Mouse (Mus musculus): ENCODE measurements around the gene Gabrb2. TPM values are rescaled to one million over a fixed set of nuclear protein-coding genes. Genes with fewer than 3 reads are reported as not detected.

Gene Gabrb2
- polyA plus RNA-seq, 1 experiment from 2014 or later = 0.04 TPM

DNA sequence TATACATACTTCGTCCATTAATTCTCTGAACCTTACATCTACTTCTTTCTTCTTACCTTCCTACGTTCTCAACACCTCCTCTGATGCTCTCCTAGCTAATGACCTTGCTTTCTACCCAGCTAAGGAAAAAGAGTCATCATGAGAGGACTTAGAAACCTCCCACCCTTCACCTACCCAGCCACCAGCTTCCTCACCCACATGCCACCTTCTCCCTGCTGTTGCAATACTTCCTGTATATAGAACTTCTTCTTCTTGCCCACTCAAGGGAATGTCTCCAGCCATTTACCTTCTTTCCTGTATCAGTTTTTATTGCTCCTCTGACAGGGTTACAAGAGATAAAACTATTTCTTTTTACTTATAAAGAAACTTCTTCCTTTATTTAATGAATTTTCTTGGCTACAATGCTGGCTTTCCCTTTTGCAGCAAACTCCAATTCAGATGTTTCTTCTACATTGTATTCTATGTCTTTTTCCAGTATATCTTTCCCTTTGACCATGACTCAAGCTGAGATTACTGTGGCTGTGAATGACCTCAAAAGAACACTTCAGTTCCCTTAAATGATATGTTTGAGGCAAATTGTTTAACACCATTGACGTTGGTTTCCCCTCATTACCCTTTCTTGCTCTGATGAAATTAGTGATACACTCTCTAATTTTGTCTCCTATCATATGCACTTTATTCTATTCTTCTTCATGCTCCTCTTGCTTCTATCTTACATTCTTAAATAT is 155.8 kb downstream of the Gabrb2 start:
- 52% methylated on average over 3 of the region's 3 CpGs for WGBS (ENCODE audit: insufficient replicate concordance)
- Histone ChIP-seq H3K9ac (ENCODE audit: low read depth, low read length) (no peak overlapping the region), H3K4me2 (ENCODE audit: low read depth, low read length) (no peak overlapping the region), H3K36me3 (ENCODE audit: control insufficient read depth, insufficient read depth) (no peaks in the 10 kb centered on the region), H3K9me3 (replicated peaks; ENCODE audit: control insufficient read depth, low read length) (no peaks in the 10 kb centered on the region), H3K27me3 (ENCODE audit: control insufficient read depth, insufficient read depth, low read depth, low read length) (no peaks in the 10 kb centered on the region), H3K4me3 (ENCODE audit: low read depth, low read length) (no peak overlapping the region), H3K27ac (ENCODE audit: low read length) (no peak overlapping the region), H3K4me1 (ENCODE audit: control insufficient read depth, low read depth, low read length) (no peaks in the 10 kb centered on the region)
- no peak for ATAC-seq (ENCODE audit: low read depth)

DNA sequence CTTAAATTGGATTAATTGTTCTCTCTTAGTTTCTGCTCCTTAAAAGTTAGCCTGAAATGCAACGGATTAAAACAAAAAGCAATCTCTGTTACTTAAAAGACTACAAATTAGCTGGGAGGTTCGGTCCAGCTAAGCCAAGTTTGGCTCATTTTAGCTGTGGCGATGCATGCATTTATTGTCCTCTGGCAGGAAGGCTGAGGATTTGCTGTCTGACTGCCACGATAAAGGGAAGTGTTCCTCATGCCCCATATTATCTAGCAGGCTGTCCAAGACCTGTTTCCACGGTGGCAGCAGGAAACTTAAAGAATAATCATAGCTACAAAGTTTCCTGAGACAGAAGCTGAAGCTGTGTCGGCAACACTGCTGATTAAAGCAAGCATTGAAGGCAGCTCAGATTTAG is 160.2 kb downstream of the Gabrb2 start:
- Histone ChIP-seq H3K36me3 (ENCODE audit: control insufficient read depth, insufficient read depth) (no peaks in the 10 kb centered on the region), H3K4me3 (ENCODE audit: low read depth, low read length) (no peak overlapping the region), H3K27me3 (ENCODE audit: control insufficient read depth, insufficient read depth, low read depth, low read length) (no peaks in the 10 kb centered on the region), H3K9me3 (replicated peaks; ENCODE audit: control insufficient read depth, low read length) (no peaks in the 10 kb centered on the region), H3K9ac (ENCODE audit: low read depth, low read length) (no peak overlapping the region), H3K4me2 (ENCODE audit: low read depth, low read length) (no peak overlapping the region), H3K4me1 (ENCODE audit: control insufficient read depth, low read depth, low read length) (no peaks in the 10 kb centered on the region), H3K27ac (ENCODE audit: low read length) (no peak overlapping the region)
- ATAC-seq (ENCODE audit: low read depth) = no peak
- 41% methylated on average over 6 of the region's 6 CpGs for WGBS (ENCODE audit: insufficient replicate concordance)

DNA sequence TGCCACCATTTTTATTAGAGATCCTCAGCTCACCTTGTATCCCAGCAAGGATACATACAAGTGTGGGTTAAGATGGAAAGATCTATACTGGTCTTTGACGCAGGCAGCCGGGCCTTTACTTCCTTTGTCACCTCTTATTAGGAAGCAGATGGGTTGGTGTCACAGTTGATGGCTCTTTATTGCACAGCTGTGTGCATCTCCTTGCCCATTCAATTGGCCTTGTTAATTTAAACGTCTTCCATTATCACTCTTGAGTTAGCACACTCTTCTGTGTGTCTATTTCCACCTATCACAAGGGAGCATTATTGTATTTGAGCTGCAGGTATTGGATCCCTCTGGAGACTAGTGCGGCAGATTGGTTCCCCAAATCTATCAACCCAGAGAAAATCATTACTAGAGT is 161.6 kb downstream of the Gabrb2 start:
- Histone ChIP-seq H3K36me3 (ENCODE audit: control insufficient read depth, insufficient read depth) (no peaks in the 10 kb centered on the region), H3K9ac (ENCODE audit: low read depth, low read length) (no peak overlapping the region), H3K4me1 (ENCODE audit: control insufficient read depth, low read depth, low read length) (no peaks in the 10 kb centered on the region), H3K4me2 (ENCODE audit: low read depth, low read length) (no peak overlapping the region), H3K4me3 (ENCODE audit: low read depth, low read length) (no peak overlapping the region), H3K27ac (ENCODE audit: low read length) (no peak overlapping the region), H3K27me3 (ENCODE audit: control insufficient read depth, insufficient read depth, low read depth, low read length) (no peaks in the 10 kb centered on the region), H3K9me3 (replicated peaks; ENCODE audit: control insufficient read depth, low read length) (no peaks in the 10 kb centered on the region)
- WGBS (ENCODE audit: insufficient replicate concordance) = 52% methylated on average over 4 of the region's 4 CpGs
- no peak for ATAC-seq (ENCODE audit: low read depth)

DNA sequence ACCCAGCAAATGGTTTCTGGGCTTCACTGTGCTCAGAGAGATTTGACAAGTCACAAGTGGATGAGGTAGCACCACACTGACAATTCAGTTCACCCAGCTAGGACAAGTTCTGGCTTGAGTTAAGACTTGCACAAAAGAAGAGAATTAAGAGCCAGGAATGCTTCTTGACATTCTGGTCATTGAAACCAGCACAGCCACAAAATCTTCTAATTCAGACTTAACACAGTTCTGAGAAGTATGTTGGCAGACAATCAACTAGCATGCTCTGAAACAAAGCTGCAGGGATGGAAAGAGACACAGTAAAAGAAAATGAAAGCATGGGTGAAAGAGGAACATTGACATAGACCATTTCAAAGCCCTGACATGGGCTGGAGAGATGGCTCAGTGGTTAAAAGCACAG is 162.2 kb downstream of the Gabrb2 start:
- no peak for ATAC-seq (ENCODE audit: low read depth)
- no peak overlapping the region for H3K4me2 ChIP-seq (ENCODE audit: low read depth, low read length)
- H3K27ac ChIP-seq (ENCODE audit: low read length) = no peak overlapping the region
- H3K4me3 ChIP-seq (ENCODE audit: low read depth, low read length) = no peak overlapping the region
- H3K27me3 ChIP-seq (ENCODE audit: control insufficient read depth, insufficient read depth, low read depth, low read length) = no peaks in the 10 kb centered on the region
- H3K9me3 ChIP-seq (replicated peaks; ENCODE audit: control insufficient read depth, low read length) = no peaks in the 10 kb centered on the region
- H3K9ac ChIP-seq (ENCODE audit: low read depth, low read length) = no peak overlapping the region
- H3K4me1 ChIP-seq (ENCODE audit: control insufficient read depth, low read depth, low read length) = no peaks in the 10 kb centered on the region
- H3K36me3 ChIP-seq (ENCODE audit: control insufficient read depth, insufficient read depth) = no peaks in the 10 kb centered on the region

DNA sequence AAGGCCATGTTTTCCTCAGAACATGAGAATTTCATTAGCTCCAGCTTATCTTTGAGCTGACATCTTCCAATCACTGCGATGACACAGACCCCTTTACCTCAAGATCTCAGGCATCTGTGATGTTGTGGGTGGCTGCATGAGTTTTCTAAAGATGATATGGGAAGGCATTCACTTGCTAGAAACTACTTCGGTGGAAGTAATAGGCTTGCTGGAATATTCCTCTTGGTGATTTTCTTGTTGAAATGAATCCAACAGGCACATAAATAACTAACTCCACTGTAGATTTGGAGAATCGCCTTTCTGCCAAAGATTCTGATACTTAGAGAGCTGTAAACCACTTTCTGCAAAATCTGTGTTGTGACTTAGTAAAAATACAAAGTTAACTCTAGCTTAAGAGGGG is 172.9 kb downstream of the Gabrb2 start:
- Histone ChIP-seq H3K4me1 (ENCODE audit: control insufficient read depth, low read depth, low read length) (no peaks in the 10 kb centered on the region), H3K4me3 (ENCODE audit: low read depth, low read length) (no peak overlapping the region), H3K4me2 (ENCODE audit: low read depth, low read length) (no peak overlapping the region), H3K27ac (ENCODE audit: low read length) (no peak overlapping the region), H3K9ac (ENCODE audit: low read depth, low read length) (no peak overlapping the region), H3K9me3 (replicated peaks; ENCODE audit: control insufficient read depth, low read length) (no peaks in the 10 kb centered on the region), H3K36me3 (ENCODE audit: control insufficient read depth, insufficient read depth) (no peaks in the 10 kb centered on the region), H3K27me3 (ENCODE audit: control insufficient read depth, insufficient read depth, low read depth, low read length) (no peaks in the 10 kb centered on the region)
- WGBS (ENCODE audit: insufficient replicate concordance) = 50% methylated on average over 3 of the region's 3 CpGs
- ATAC-seq (ENCODE audit: low read depth) = no peak

DNA sequence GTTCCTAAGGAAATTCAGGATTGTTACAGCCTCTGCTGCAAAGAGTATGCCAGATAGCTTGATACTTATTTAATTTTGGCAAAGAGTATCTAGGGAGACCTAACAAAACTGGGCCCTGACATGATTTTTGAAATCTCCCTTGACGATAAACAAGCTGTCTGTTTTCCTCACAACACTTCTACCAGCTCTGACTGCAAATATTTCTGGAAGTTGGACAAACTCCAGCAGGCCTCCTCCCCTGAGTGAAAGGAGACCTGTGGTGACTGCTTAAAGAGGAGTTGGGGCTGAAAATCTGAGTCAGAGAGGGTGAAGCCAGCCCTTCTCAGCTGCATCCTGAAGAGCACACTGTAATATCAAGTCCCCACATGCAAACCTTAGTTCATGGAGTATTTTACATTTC is 186.7 kb downstream of the Gabrb2 start:
- Histone ChIP-seq H3K27ac (ENCODE audit: low read length) (no peak overlapping the region), H3K9ac (ENCODE audit: low read depth, low read length) (no peak overlapping the region), H3K9me3 (replicated peaks; ENCODE audit: control insufficient read depth, low read length) (no peaks in the 10 kb centered on the region), H3K27me3 (ENCODE audit: control insufficient read depth, insufficient read depth, low read depth, low read length) (no peaks in the 10 kb centered on the region), H3K4me1 (ENCODE audit: control insufficient read depth, low read depth, low read length) (no peaks in the 10 kb centered on the region), H3K4me2 (ENCODE audit: low read depth, low read length) (no peak overlapping the region), H3K36me3 (ENCODE audit: control insufficient read depth, insufficient read depth) (no peaks in the 10 kb centered on the region), H3K4me3 (ENCODE audit: low read depth, low read length) (no peak overlapping the region)
- no peak for ATAC-seq (ENCODE audit: low read depth)
- 38% methylated on average over 1 of the region's 1 CpGs for WGBS (ENCODE audit: insufficient replicate concordance)

DNA sequence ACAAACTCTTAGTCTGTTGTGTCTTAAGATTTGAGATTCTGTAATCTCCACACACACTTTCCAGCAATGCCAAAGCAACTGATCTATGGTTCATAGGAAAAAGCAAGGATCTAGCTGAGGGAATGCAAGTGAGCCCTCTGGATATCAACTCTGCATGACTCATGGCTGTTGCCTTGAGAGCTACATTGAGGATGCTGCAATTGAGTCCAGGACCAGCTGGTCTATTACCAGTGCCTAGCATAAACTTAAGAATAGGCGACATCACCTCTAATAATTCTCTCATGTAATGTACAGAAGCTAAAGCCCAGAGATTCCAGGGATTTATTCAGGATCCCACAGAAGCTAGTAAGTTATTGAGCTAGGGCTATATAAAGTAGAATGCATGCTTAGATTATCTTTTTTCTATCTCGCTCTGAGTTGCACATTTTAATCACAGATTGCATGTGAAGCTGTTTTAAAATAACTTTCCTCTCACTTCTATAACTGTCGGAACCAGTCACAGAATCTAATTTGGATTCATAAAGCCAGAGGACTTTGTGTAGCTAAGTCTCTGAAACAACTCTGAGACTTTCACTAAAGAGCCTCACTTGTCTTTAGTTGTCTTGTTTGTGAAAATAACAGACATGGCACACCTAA is 189.7 kb downstream of the Gabrb2 start:
- Histone ChIP-seq H3K36me3 (ENCODE audit: control insufficient read depth, insufficient read depth) (no peaks in the 10 kb centered on the region), H3K9ac (ENCODE audit: low read depth, low read length) (no peak overlapping the region), H3K27ac (ENCODE audit: low read length) (no peak overlapping the region), H3K9me3 (replicated peaks; ENCODE audit: control insufficient read depth, low read length) (no peaks in the 10 kb centered on the region), H3K27me3 (ENCODE audit: control insufficient read depth, insufficient read depth, low read depth, low read length) (no peaks in the 10 kb centered on the region), H3K4me3 (ENCODE audit: low read depth, low read length) (no peak overlapping the region), H3K4me1 (ENCODE audit: control insufficient read depth, low read depth, low read length) (no peaks in the 10 kb centered on the region), H3K4me2 (ENCODE audit: low read depth, low read length) (no peak overlapping the region)
- no peak for ATAC-seq (ENCODE audit: low read depth)
- WGBS (ENCODE audit: insufficient replicate concordance) = 63% methylated on average over 3 of the region's 3 CpGs

DNA sequence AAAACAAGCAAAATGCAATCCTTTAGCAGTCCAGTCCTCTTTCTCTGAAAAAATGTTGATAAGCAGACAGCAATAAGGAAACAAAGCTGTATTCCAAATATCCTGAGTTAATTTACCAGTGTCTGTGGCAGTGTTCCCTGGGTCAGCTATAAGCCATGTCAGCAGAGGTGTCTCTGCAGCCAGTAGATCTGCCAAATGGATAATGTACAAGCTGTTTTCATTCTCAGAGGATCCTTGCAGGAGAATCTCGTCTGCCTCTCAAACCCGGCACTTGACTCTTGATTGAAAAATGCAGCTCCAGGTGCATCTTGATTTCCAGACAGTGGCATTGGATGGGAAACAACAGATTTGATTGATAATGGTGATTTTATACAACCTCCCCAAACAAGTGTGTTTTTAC is 198.6 kb downstream of the Gabrb2 start:
- H3K27me3 ChIP-seq (ENCODE audit: control insufficient read depth, insufficient read depth, low read depth, low read length) = no peaks in the 10 kb centered on the region
- no peak overlapping the region for H3K4me2 ChIP-seq (ENCODE audit: low read depth, low read length)
- no peaks in the 10 kb centered on the region for H3K9me3 ChIP-seq (replicated peaks; ENCODE audit: control insufficient read depth, low read length)
- 73% methylated on average over 2 of the region's 2 CpGs for WGBS (ENCODE audit: insufficient replicate concordance)
- no peaks in the 10 kb centered on the region for H3K36me3 ChIP-seq (ENCODE audit: control insufficient read depth, insufficient read depth)
- no peak overlapping the region for H3K4me3 ChIP-seq (ENCODE audit: low read depth, low read length)
- no peak overlapping the region for H3K27ac ChIP-seq (ENCODE audit: low read length)
- no peaks in the 10 kb centered on the region for H3K4me1 ChIP-seq (ENCODE audit: control insufficient read depth, low read depth, low read length)
- ATAC-seq (ENCODE audit: low read depth) = no peak
- H3K9ac ChIP-seq (ENCODE audit: low read depth, low read length) = no peak overlapping the region

DNA sequence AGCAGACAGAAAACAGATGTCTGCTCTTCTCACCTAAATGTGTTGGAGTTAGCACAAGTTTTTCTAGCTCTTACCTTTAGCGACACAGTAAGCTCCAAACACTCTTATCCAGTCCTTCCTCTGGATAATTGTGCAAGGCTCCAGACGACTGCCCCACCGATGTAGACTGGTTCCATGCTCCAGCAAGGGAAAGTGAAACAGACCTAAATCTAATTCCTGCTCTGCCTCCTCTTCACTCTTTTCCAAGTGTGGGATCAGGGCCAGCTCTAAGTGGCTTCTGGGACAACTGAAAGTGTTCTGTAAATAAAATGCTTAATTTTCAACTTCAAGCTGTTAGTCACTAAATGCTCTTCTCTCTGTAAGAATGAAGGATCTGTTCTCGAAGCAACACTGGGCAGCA is 201.6 kb downstream of the Gabrb2 start:
- no peaks in the 10 kb centered on the region for H3K4me1 ChIP-seq (ENCODE audit: control insufficient read depth, low read depth, low read length)
- H3K9ac ChIP-seq (ENCODE audit: low read depth, low read length) = no peak overlapping the region
- H3K4me3 ChIP-seq (ENCODE audit: low read depth, low read length) = no peak overlapping the region
- no peaks in the 10 kb centered on the region for H3K9me3 ChIP-seq (replicated peaks; ENCODE audit: control insufficient read depth, low read length)
- WGBS (ENCODE audit: insufficient replicate concordance) = 53% methylated on average over 4 of the region's 4 CpGs
- no peaks in the 10 kb centered on the region for H3K27me3 ChIP-seq (ENCODE audit: control insufficient read depth, insufficient read depth, low read depth, low read length)
- H3K4me2 ChIP-seq (ENCODE audit: low read depth, low read length) = no peak overlapping the region
- H3K36me3 ChIP-seq (ENCODE audit: control insufficient read depth, insufficient read depth) = no peaks in the 10 kb centered on the region
- no peak for ATAC-seq (ENCODE audit: low read depth)
- H3K27ac ChIP-seq (ENCODE audit: low read length) = no peak overlapping the region
